Mouse (Mus musculus) CD8-positive naive resting alpha-beta T cell, adult 2 months (primary cell): ENCODE measurements around the gene Fadd.

Source experiments
- DNase-seq, 2 experiments: peaks; one replicate each; pipeline ENCODE4 v3.0.0; 2022; ENCODE audit warnings: low read depth in 2 of 2, low spot score in 2 of 2

Gene Fadd

DNA sequence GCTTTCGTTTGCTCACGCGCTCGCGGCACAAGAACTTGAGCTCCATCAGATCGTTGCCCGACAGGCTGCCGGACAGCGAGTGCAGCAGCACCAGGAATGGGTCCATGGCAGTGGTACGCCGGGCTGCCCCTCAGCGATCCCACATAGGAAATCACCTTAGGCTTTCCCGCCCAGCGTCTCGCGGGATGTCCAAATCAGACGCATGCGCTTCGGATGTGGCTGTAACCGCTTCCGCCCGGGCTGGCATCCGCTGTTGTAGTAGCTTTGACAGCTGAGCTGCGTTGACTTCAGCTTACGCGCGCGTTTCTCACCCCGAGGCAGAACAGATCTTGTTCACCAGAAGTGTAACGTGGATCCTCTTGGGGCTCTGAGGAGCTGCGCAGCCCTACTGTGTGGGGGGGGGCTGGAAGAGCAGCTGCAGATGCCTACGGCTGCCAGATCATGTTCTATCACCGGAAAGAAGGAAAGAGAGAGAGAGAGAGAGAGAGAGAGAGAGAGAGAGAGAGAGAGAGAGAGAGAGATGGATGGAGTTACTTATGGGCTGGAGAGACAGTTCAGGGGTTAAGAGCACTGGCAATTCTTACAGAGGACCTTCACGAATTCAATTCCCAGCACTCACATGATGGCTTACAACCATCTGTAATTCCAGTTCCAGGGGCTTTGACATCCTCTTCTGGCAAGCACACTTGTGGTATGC lies at the start of gene Fadd:
Fadd (minus strand) TSS at position 180 of the 697 bp plus-strand sequence.
- peak; percentile 94 to 95 for DNase-seq

DNA sequence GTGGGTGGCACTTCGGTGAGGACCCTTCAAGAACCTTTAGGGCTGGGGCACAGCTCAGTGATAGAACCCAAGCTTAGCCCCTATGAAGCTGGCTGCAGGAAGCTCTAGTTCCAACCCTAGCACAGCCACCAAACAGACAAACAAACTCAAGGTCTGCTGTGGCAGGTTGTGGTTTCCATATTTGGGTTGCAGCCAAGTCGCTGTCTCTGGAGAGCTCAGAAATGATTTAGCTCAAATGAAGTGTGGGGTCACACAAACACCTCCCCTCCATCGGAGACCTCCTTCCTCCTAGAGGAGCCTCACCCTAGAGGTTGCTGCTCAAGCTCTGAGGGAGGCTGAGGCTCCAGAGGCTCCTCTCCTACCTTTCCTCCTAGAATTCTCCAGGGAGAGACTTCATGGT lies 48.4 kb upstream of the Fadd start:
- DNase-seq = no peak

DNA sequence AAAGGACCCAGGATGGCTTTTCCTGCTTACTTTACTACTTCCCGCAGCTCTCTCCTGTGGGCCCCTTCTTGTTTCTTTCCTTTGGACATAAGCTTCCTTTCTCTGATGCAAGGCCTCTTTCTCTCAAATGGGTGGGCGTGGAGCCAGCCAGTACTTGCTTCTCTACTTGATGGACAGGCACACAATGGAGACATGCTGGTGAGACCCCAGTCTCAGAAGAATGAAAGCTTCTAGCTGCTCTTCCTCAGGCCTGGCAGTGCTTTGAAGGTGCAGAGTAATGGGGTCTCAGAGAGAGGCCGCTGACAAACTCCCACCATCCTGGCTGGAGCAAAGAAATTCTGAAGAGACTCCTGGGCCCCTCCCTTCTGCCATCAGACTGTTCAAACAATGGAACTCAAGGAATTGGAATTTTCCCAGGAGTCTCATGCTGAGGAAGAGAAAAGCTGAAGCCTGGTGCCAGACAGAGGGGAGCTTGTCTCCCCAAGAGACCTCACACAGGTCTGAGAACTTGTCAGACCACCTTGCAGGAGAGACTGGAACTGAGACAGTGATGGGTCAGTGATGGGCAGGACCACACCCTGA lies 46.2 kb upstream of the Fadd start:
- no peak for DNase-seq

GRCm38 (mm10) chr7:144627606-144628333 lies 45.5 kb upstream of the Fadd start:
- DNase-seq = no peak

DNA sequence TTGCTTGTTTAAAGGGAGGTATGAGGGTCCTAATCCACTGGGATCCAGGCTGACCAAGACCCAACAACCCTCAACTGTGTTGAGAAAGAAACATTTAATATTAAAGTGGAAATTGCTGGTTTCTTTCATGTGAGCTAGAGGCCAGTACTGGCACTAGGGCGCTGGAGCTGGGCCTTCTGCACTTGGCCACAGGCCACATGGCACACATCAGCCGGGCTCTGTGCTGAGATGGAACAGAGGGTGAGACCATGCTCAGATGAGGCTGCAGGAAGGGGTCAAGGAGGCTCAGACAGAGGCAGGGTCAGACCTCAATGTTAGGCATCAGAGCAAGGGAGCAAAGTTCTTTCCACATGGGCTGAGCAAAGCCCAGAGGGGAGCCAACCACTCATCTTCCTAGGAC lies 43.8 kb upstream of the Fadd start:
- no peak for DNase-seq

- DNase-seq = no peak
Observed at GRCm38 (mm10) chr7:144620721-144621681, 38.7 kb upstream of the Fadd start.

DNA sequence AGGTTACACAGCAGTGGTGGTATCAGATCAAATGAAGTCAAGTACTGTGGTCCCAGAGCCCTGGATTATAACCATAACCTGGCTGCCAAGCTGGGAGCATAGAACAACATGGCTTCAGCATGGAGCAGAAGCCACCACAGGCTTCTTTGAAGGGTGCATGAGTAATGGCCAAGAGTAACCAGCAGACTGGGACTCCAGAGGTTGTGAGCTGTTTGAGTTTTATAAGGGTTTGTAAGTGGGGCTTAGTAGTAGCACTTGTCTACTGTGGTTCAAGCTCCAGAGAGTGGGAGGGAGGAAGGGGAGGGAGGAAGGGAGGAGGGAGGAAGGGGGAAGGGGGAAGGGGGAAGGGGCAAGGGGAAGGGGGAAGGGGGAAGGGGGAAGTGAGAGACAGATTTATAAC lies 38.1 kb upstream of the Fadd start:
- DNase-seq = no peak

DNA sequence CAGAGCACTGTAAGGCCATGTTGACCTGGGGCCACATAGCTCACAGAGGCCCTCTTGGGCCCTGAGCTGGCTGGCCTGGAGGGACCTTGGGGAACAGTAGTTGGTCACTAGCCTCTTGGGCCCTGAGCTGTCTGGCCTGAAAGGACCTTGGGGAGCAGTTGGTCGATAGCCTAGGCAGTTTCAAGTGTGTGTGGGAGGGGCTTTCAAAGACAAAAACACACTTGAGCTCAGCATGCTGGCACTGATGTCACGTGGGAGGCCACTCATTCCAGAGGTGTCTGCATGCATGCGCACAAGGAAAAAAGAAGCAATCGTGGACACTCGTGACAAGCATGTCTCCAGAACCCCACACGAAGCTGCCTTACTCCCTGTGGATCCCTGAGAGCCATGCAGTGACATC lies 33.1 kb upstream of the Fadd start:
- DNase-seq = no peak

- DNase-seq = no peak
Observed at GRCm38 (mm10) chr7:144612829-144613228, 30.6 kb upstream of the Fadd start.

- no peak for DNase-seq
Observed at GRCm38 (mm10) chr7:144612351-144612750, 30.1 kb upstream of the Fadd start.

- DNase-seq = no peak
Observed at GRCm38 (mm10) chr7:144611595-144611994, 29.3 kb upstream of the Fadd start.

- no peak for DNase-seq
Observed at GRCm38 (mm10) chr7:144609568-144609967, 27.3 kb upstream of the Fadd start.

GRCm38 (mm10) chr7:144607862-144608261 lies 25.6 kb upstream of the Fadd start:
- DNase-seq = no peak

GRCm38 (mm10) chr7:144604735-144605134 lies 22.5 kb upstream of the Fadd start:
- no peak for DNase-seq

- no peak for DNase-seq
Observed at GRCm38 (mm10) chr7:144604291-144604690, 22.0 kb upstream of the Fadd start.

GRCm38 (mm10) chr7:144600333-144600900 lies 18.2 kb upstream of the Fadd start:
- DNase-seq = no peak

DNA sequence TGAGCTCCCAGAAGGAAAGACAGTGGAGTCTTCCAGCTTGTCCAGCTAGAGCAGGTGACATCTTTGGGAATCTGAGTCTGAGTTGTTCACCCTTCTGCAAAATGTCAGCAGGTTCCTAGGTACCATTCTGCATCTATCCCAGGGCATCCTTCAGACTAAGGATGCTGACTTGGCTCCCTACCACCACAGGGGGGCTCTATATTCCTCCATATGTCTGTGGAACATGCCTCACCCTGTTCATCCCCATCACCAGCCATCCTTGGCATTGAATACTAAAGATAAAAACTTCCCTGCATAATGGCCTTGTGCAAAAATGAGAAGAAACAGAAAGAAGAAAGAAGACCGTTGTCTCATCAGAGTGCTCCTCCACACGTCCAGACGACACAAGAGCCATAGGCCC lies 7.2 kb upstream of the Fadd start:
- DNase-seq = no peak

DNA sequence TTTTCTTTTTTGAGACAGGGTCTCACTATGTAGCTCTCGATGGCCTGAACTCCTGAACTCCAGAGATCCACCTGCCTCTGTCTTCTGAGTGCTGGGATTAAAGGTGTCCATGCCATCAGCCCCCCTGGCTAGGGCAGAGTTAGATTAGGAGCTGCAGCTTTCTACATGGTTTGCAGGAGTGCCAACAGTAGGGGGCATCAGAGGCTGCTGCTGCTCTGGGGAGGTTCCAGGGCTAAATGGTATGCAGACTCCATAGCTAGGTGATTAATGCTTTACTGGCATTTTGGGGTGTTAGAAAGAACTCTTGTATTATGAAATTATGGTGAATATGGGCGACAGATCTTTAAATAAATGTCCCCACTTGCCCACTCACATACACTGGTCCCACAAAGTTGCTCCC lies 5.0 kb upstream of the Fadd start:
- no peak for DNase-seq

DNA sequence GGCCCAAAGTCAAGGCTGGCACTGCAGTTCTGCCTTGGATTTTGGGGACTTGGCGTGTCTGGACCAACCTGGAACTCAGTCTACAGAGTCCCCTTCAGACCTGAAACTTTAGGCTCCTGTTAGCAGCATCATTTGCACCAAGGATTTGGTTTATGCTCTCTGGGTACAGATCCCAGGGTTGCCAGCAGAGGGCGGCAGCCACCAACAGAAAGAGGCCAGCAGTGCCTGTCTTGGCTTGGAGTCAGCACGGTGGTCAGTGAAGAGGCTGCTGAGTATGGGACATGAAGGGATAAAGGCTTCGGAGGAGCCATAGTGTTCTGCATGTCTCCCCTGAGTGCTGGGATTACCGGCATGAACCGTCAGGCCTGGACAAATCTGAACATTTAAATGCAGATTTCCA lies 3.4 kb upstream of the Fadd start:
- DNase-seq = peak in 1 of 2 experiments; percentile 21

DNA sequence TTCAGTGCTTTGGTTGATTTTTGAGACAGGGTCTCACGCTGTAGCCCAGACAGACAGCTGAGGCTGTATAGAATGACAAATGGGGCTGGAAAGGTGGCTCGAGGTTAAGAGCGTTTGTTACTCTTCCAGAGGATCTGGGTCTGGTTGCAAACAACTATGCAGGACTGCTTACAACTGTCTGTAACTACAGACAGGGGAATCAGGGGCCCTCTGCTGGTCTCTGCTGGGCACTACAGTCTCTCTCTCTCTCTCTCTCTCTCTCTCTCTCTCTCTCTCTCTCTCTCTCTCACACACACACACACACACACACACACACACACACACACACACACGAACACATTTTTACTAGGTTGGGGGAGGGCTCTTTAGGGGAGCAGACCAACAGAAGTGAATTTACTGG lies 1.4 kb upstream of the Fadd start:
- DNase-seq = peak; percentile 34 to 66
